Mouse (Mus musculus): ENCODE data around the gene Golga4. TPM values are rescaled to one million over a fixed set of nuclear protein-coding genes. Genes with fewer than 3 reads are reported as not detected.

Gene Golga4
- polyA plus RNA-seq, 1 experiment: 85.1 TPM

- no peak overlapping the region for H3K4me3 ChIP-seq (ENCODE audit: insufficient read depth, low read length)
- no peaks in the 10 kb centered on the region for H3K4me1 ChIP-seq (ENCODE audit: control insufficient read depth, insufficient read depth, low read length)
- TF ChIP-seq CTCF (IDR thresholded peaks at IDR 0.05; ENCODE audit: borderline replicate concordance, insufficient read depth, low read length): no peak
- no peak for TF ChIP-seq POLR2A (IDR thresholded peaks at IDR 0.05; ENCODE audit: low read depth, low read length)
- H3K27ac ChIP-seq (ENCODE audit: insufficient read depth, low read length): no peak overlapping the region
Observed at GRCm38 (mm10) chr9:118570865-118571264, 64.8 kb downstream of the Golga4 start.

GRCm38 (mm10) chr9:118571701-118572100 lies 65.6 kb downstream of the Golga4 start:
- TF ChIP-seq CTCF (IDR thresholded peaks at IDR 0.05; ENCODE audit: borderline replicate concordance, insufficient read depth, low read length): no peak
- TF ChIP-seq POLR2A (IDR thresholded peaks at IDR 0.05; ENCODE audit: low read depth, low read length): no peak
- Histone ChIP-seq H3K27ac (ENCODE audit: insufficient read depth, low read length) (no peak overlapping the region), H3K4me1 (ENCODE audit: control insufficient read depth, insufficient read depth, low read length) (no peaks in the 10 kb centered on the region), H3K4me3 (ENCODE audit: insufficient read depth, low read length) (no peak overlapping the region)

GRCm38 (mm10) chr9:118574911-118575310 lies 68.8 kb downstream of the Golga4 start:
- Histone ChIP-seq H3K4me1 (ENCODE audit: control insufficient read depth, insufficient read depth, low read length) (no peaks in the 10 kb centered on the region), H3K4me3 (ENCODE audit: insufficient read depth, low read length) (no peak overlapping the region), H3K27ac (ENCODE audit: insufficient read depth, low read length) (no peak overlapping the region)
- TF ChIP-seq CTCF (IDR thresholded peaks at IDR 0.05; ENCODE audit: borderline replicate concordance, insufficient read depth, low read length): no peak
- no peak for TF ChIP-seq POLR2A (IDR thresholded peaks at IDR 0.05; ENCODE audit: low read depth, low read length)

- H3K4me3 ChIP-seq (ENCODE audit: insufficient read depth, low read length): no peak overlapping the region
- no peak for TF ChIP-seq POLR2A (IDR thresholded peaks at IDR 0.05; ENCODE audit: low read depth, low read length)
- no peak for TF ChIP-seq CTCF (IDR thresholded peaks at IDR 0.05; ENCODE audit: borderline replicate concordance, insufficient read depth, low read length)
- H3K27ac ChIP-seq (ENCODE audit: insufficient read depth, low read length): no peak overlapping the region
- no peaks in the 10 kb centered on the region for H3K4me1 ChIP-seq (ENCODE audit: control insufficient read depth, insufficient read depth, low read length)
Observed at GRCm38 (mm10) chr9:118580371-118580770, 74.3 kb downstream of the Golga4 start.

- TF ChIP-seq POLR2A (IDR thresholded peaks at IDR 0.05; ENCODE audit: low read depth, low read length): no peak
- TF ChIP-seq CTCF (IDR thresholded peaks at IDR 0.05; ENCODE audit: borderline replicate concordance, insufficient read depth, low read length): no peak
- Histone ChIP-seq H3K4me3 (ENCODE audit: insufficient read depth, low read length) (no peak overlapping the region), H3K27ac (ENCODE audit: insufficient read depth, low read length) (no peak overlapping the region), H3K4me1 (ENCODE audit: control insufficient read depth, insufficient read depth, low read length) (no peaks in the 10 kb centered on the region)
Observed at GRCm38 (mm10) chr9:118582757-118583156, 76.7 kb downstream of the Golga4 start.

- no peak for TF ChIP-seq CTCF (IDR thresholded peaks at IDR 0.05; ENCODE audit: borderline replicate concordance, insufficient read depth, low read length)
- no peak for TF ChIP-seq POLR2A (IDR thresholded peaks at IDR 0.05; ENCODE audit: low read depth, low read length)
Observed at GRCm38 (mm10) chr9:118584838-118585237, 78.8 kb downstream of the Golga4 start.

GRCm38 (mm10) chr9:118585998-118586397 lies 79.9 kb downstream of the Golga4 start:
- TF ChIP-seq CTCF (IDR thresholded peaks at IDR 0.05; ENCODE audit: borderline replicate concordance, insufficient read depth, low read length) (no peak), POLR2A (IDR thresholded peaks at IDR 0.05; ENCODE audit: low read depth, low read length) (no peak)
- Histone ChIP-seq H3K4me3 (ENCODE audit: insufficient read depth, low read length) (no peak overlapping the region), H3K4me1 (ENCODE audit: control insufficient read depth, insufficient read depth, low read length) (peaks cover 2% of the 10 kb centered on the region; the same call in 1 of the 2 replicates), H3K27ac (ENCODE audit: insufficient read depth, low read length) (no peak overlapping the region)

More at GRCm38 (mm10) chr9:118584838-118585237, 78.8 kb downstream of the Golga4 start:
- H3K4me3 ChIP-seq (ENCODE audit: insufficient read depth, low read length): no peak overlapping the region
- peaks cover 2% of the 10 kb centered on the region; the same call in 1 of the 2 replicates for H3K4me1 ChIP-seq (ENCODE audit: control insufficient read depth, insufficient read depth, low read length)
- no peak overlapping the region for H3K27ac ChIP-seq (ENCODE audit: insufficient read depth, low read length)

- no peak overlapping the region for H3K4me3 ChIP-seq (ENCODE audit: insufficient read depth, low read length)
- no peak for TF ChIP-seq CTCF (IDR thresholded peaks at IDR 0.05; ENCODE audit: borderline replicate concordance, insufficient read depth, low read length)
- H3K4me1 ChIP-seq (ENCODE audit: control insufficient read depth, insufficient read depth, low read length): peaks cover 2% of the 10 kb centered on the region; the same call in 1 of the 2 replicates
- no peak overlapping the region for H3K27ac ChIP-seq (ENCODE audit: insufficient read depth, low read length)
Observed at GRCm38 (mm10) chr9:118587115-118587514, 81.0 kb downstream of the Golga4 start.

- TF ChIP-seq CTCF (IDR thresholded peaks at IDR 0.05; ENCODE audit: borderline replicate concordance, insufficient read depth, low read length): no peak
- TF ChIP-seq POLR2A (IDR thresholded peaks at IDR 0.05; ENCODE audit: low read depth, low read length): no peak
Observed at GRCm38 (mm10) chr9:118589249-118589648, 83.2 kb downstream of the Golga4 start.

GRCm38 (mm10) chr9:118590230-118590629 lies 84.2 kb downstream of the Golga4 start:
- no peak overlapping the region for H3K27ac ChIP-seq (ENCODE audit: insufficient read depth, low read length)
- no peak overlapping the region for H3K4me3 ChIP-seq (ENCODE audit: insufficient read depth, low read length)
- no peak for TF ChIP-seq POLR2A (IDR thresholded peaks at IDR 0.05; ENCODE audit: low read depth, low read length)
- no peak for TF ChIP-seq CTCF (IDR thresholded peaks at IDR 0.05; ENCODE audit: borderline replicate concordance, insufficient read depth, low read length)
- H3K4me1 ChIP-seq (ENCODE audit: control insufficient read depth, insufficient read depth, low read length): peaks cover 2% of the 10 kb centered on the region; the same call in 1 of the 2 replicates

More at GRCm38 (mm10) chr9:118589249-118589648, 83.2 kb downstream of the Golga4 start:
- peaks cover 2% of the 10 kb centered on the region; the same call in 1 of the 2 replicates for H3K4me1 ChIP-seq (ENCODE audit: control insufficient read depth, insufficient read depth, low read length)
- H3K27ac ChIP-seq (ENCODE audit: insufficient read depth, low read length): no peak overlapping the region
- no peak overlapping the region for H3K4me3 ChIP-seq (ENCODE audit: insufficient read depth, low read length)
